Mouse (Mus musculus): ENCODE data around the gene Sptb. TPM values are rescaled to one million over a fixed set of nuclear protein-coding genes. Genes with fewer than 3 reads are reported as not detected.

The Sptb gene
- polyA plus RNA-seq, 1 experiment from 2014 or later: 0.37 TPM

GRCm38 (mm10) chr12:76540169-76540568, 170.2 kb downstream of the Sptb start:
- Histone ChIP-seq H3K4me3 (replicated peaks; ENCODE audit: low read depth, low read length) (no peak overlapping the region), H3K27ac (no peak overlapping the region), H3K27me3 (ENCODE audit: insufficient read depth, low read length) (no peaks in the 10 kb centered on the region), H3K4me1 (replicated peaks; ENCODE audit: insufficient read depth, low read length) (peaks cover 10% of the 10 kb centered on the region; the same call in 1 of the 2 replicates), H3K36me3 (ENCODE audit: insufficient read depth, low read length) (no peaks in the 10 kb centered on the region), H3K9ac (ENCODE audit: low read depth, low read length) (no peak overlapping the region), H3K9me3 (replicated peaks; ENCODE audit: low read length) (no peaks in the 10 kb centered on the region), H3K4me2 (ENCODE audit: low read length) (no peak overlapping the region)
- no peak for TF ChIP-seq CTCF (IDR thresholded peaks at IDR 0.05; ENCODE audit: low read depth)
- WGBS: 89% methylated on average over 3 of the region's 3 CpGs
- ATAC-seq (replicated peaks; ENCODE audit: low FRiP score, low read depth) (no peak), DNase-seq (ENCODE audit: low spot score) (no peak)

- DNase-seq (ENCODE audit: low spot score) (peak; percentile 47), ATAC-seq (replicated peaks; ENCODE audit: low FRiP score, low read depth) (no peak)
- WGBS: 70% methylated on average over 8 of the region's 8 CpGs
- Histone ChIP-seq H3K36me3 (ENCODE audit: insufficient read depth, low read length) (no peaks in the 10 kb centered on the region), H3K27me3 (ENCODE audit: insufficient read depth, low read length) (no peaks in the 10 kb centered on the region), H3K4me2 (ENCODE audit: low read length) (0 out of 2 replicates have a peak overlapping the region, but pooled peaks have one; percentile 81), H3K9ac (ENCODE audit: low read depth, low read length) (no peak overlapping the region), H3K4me1 (replicated peaks; ENCODE audit: insufficient read depth, low read length) (peaks cover 15% of the 10 kb centered on the region; the same call in 1 of the 2 replicates), H3K27ac (0 out of 2 replicates have a peak overlapping the region, but pooled peaks have one; percentile 26), H3K4me3 (replicated peaks; ENCODE audit: low read depth, low read length) (no peak overlapping the region), H3K9me3 (replicated peaks; ENCODE audit: low read length) (no peaks in the 10 kb centered on the region)
- no peak for TF ChIP-seq CTCF (IDR thresholded peaks at IDR 0.05; ENCODE audit: low read depth)
Measured at GRCm38 (mm10) chr12:76537434-76537833, 172.9 kb downstream of the Sptb start.

- no peaks in the 10 kb centered on the region for H3K27me3 ChIP-seq (ENCODE audit: insufficient read depth, low read length)
- H3K36me3 ChIP-seq (ENCODE audit: insufficient read depth, low read length): no peaks in the 10 kb centered on the region
- H3K9ac ChIP-seq (ENCODE audit: low read depth, low read length): peak overlapping the region; percentile 5; the same call in 1 of the 2 replicates
- TF ChIP-seq CTCF (IDR thresholded peaks at IDR 0.05; ENCODE audit: low read depth): no peak
- H3K27ac ChIP-seq: 0 out of 2 replicates have a peak overlapping the region, but pooled peaks have one; percentile 8
- ATAC-seq (replicated peaks; ENCODE audit: low FRiP score, low read depth): no peak
- DNase-seq (ENCODE audit: low spot score): no peak
- no peak overlapping the region for H3K4me3 ChIP-seq (replicated peaks; ENCODE audit: low read depth, low read length)
- H3K4me2 ChIP-seq (ENCODE audit: low read length): peak overlapping the region; percentile 81
- peaks cover 15% of the 10 kb centered on the region; the same call in 1 of the 2 replicates for H3K4me1 ChIP-seq (replicated peaks; ENCODE audit: insufficient read depth, low read length)
- no peaks in the 10 kb centered on the region for H3K9me3 ChIP-seq (replicated peaks; ENCODE audit: low read length)
- WGBS: 84% methylated on average over 8 of the region's 8 CpGs
Measured at GRCm38 (mm10) chr12:76536591-76537153, 173.7 kb downstream of the Sptb start.

- DNase-seq (ENCODE audit: low spot score): no peak
- Histone ChIP-seq H3K4me3 (replicated peaks; ENCODE audit: low read depth, low read length) (peak overlapping the region; percentile 61), H3K27ac (peak overlapping the region; percentile 64), H3K9ac (ENCODE audit: low read depth, low read length) (peak overlapping the region; percentile 77; the same call in 1 of the 2 replicates), H3K36me3 (ENCODE audit: insufficient read depth, low read length) (no peaks in the 10 kb centered on the region), H3K9me3 (replicated peaks; ENCODE audit: low read length) (no peaks in the 10 kb centered on the region), H3K4me1 (replicated peaks; ENCODE audit: insufficient read depth, low read length) (peaks cover 15% of the 10 kb centered on the region; the same call in 1 of the 2 replicates), H3K4me2 (ENCODE audit: low read length) (peak overlapping the region; percentile 81), H3K27me3 (ENCODE audit: insufficient read depth, low read length) (no peaks in the 10 kb centered on the region)
- no peak for ATAC-seq (replicated peaks; ENCODE audit: low FRiP score, low read depth)
- TF ChIP-seq CTCF (IDR thresholded peaks at IDR 0.05; ENCODE audit: low read depth): no peak
- WGBS: 17% methylated on average over 9 of the region's 9 CpGs
Measured at GRCm38 (mm10) chr12:76535471-76535900, 174.9 kb downstream of the Sptb start.

GRCm38 (mm10) chr12:76534641-76535283, 175.6 kb downstream of the Sptb start:
- H3K27ac ChIP-seq: peak overlapping the region; percentile 86

GRCm38 (mm10) chr12:76534233-76534632, 176.1 kb downstream of the Sptb start:
- peak overlapping the region; percentile 77 for H3K9ac ChIP-seq (ENCODE audit: low read depth, low read length)
- no peaks in the 10 kb centered on the region for H3K36me3 ChIP-seq (ENCODE audit: insufficient read depth, low read length)
- H3K4me3 ChIP-seq (replicated peaks; ENCODE audit: low read depth, low read length): peak overlapping the region; percentile 61
- no peak for ATAC-seq (replicated peaks; ENCODE audit: low FRiP score, low read depth)
- 2% methylated on average over 11 of the region's 11 CpGs for WGBS
- peak overlapping the region; percentile 81 for H3K4me2 ChIP-seq (ENCODE audit: low read length)
- H3K9me3 ChIP-seq (replicated peaks; ENCODE audit: low read length): no peaks in the 10 kb centered on the region
- TF ChIP-seq CTCF (IDR thresholded peaks at IDR 0.05; ENCODE audit: low read depth): no peak
- DNase-seq (ENCODE audit: low spot score): no peak
- no peaks in the 10 kb centered on the region for H3K27me3 ChIP-seq (ENCODE audit: insufficient read depth, low read length)
- peaks cover 15% of the 10 kb centered on the region; the same call in 1 of the 2 replicates for H3K4me1 ChIP-seq (replicated peaks; ENCODE audit: insufficient read depth, low read length)
- peak overlapping the region; percentile 86 for H3K27ac ChIP-seq

More at GRCm38 (mm10) chr12:76534641-76535283, 175.6 kb downstream of the Sptb start:
- DNase-seq (ENCODE audit: low spot score): peak; percentile 57
- H3K4me1 ChIP-seq (replicated peaks; ENCODE audit: insufficient read depth, low read length): peaks cover 15% of the 10 kb centered on the region; the same call in 1 of the 2 replicates
- peak overlapping the region; percentile 77 for H3K9ac ChIP-seq (ENCODE audit: low read depth, low read length)
- WGBS: 12% methylated on average over 9 of the region's 9 CpGs
- H3K4me3 ChIP-seq (replicated peaks; ENCODE audit: low read depth, low read length): peak overlapping the region; percentile 61
- no peaks in the 10 kb centered on the region for H3K27me3 ChIP-seq (ENCODE audit: insufficient read depth, low read length)
- ATAC-seq (replicated peaks; ENCODE audit: low FRiP score, low read depth): no peak
- H3K36me3 ChIP-seq (ENCODE audit: insufficient read depth, low read length): no peaks in the 10 kb centered on the region
- peak overlapping the region; percentile 81 for H3K4me2 ChIP-seq (ENCODE audit: low read length)
- H3K9me3 ChIP-seq (replicated peaks; ENCODE audit: low read length): no peaks in the 10 kb centered on the region
- TF ChIP-seq CTCF (IDR thresholded peaks at IDR 0.05; ENCODE audit: low read depth): no peak
